Mouse (Mus musculus) kidney, embryonic 16.5 days (tissue): ENCODE results near the gene Zc3h12c. TPM values are rescaled to one million over a fixed set of nuclear protein-coding genes. Genes with fewer than 3 reads are reported as not detected.

Source experiments
- ATAC-seq: fragments of 200-750 bp; cut with Nextera tagmentation; 2 replicates; pipeline ENCODE4 v1.8.0; 2017; ENCODE audit warnings: moderate TSS enrichment; ENCODE audit not compliant: low FRiP score, low TSS enrichment
- H3K27ac ChIP-seq: fragments of 300-500 bp; sonication (generic); 2 replicates; pipeline ENCODE4 v1.5.1; 2014; ENCODE audit warnings: low read length
- H3K27me3 ChIP-seq: fragments of 300-500 bp; sonication (generic); 2 replicates; pipeline ENCODE4 v1.6.1; 2014; ENCODE audit warnings: low read length, control low read depth, mixed read lengths; ENCODE audit not compliant: insufficient read depth
- H3K36me3 ChIP-seq: fragments of 300-500 bp; sonication (generic); 2 replicates; pipeline ENCODE4 v1.6.1; 2014; ENCODE audit warnings: low read length, control low read depth, mixed read lengths; ENCODE audit not compliant: insufficient read depth
- H3K4me1 ChIP-seq: fragments of 300-500 bp; sonication (generic); 2 replicates; pipeline ENCODE4 v1.6.1; 2014; ENCODE audit warnings: low read length, control low read depth, mixed read lengths; ENCODE audit not compliant: insufficient read depth
- H3K4me2 ChIP-seq: fragments of 300-500 bp; sonication (generic); replicated peaks from 2 replicates; pipeline ENCODE4 v1.6.1; 2014; ENCODE audit warnings: low read depth, low read length
- H3K4me3 ChIP-seq: fragments of 300-500 bp; sonication (generic); 2 replicates; pipeline ENCODE4 v1.5.1; 2014; ENCODE audit warnings: mild to moderate bottlenecking, low read length
- H3K9ac ChIP-seq: fragments of 300-500 bp; sonication (generic); replicated peaks from 2 replicates; pipeline ENCODE4 v1.6.1; 2014; ENCODE audit warnings: low read length
- H3K9me3 ChIP-seq: fragments of 300-500 bp; sonication (generic); 2 replicates; pipeline ENCODE4 v1.6.1; 2016; ENCODE audit warnings: low read length, control low read depth
- WGBS: fragments of 180-500 bp; shearing (Covaris S2); extraction: QIAGEN DNeasy Blood & Tissue Kit; methylation state at CpG from one replicate; pipeline ENCODE4 v1.1.7; 2014; 5-methylcytosine and 5-hydroxymethylcytosine counted together
- polyA plus RNA-seq: library from polyadenylated mRNA; unstranded; fragments of >200 nt; fragmentation: Nextera tagmentation; extraction: Ambion mirVana; gene quantifications from 2 replicates; pipeline ENCODE4 v1.2.1, GENCODE M21; 2015

The Zc3h12c gene
- polyA plus RNA-seq, 1 experiment from 2014 or later = 3.0 TPM

GRCm38 (mm10) chr9:52188106-52188505, 19.7 kb upstream of the Zc3h12c start:
- no peak overlapping the region for H3K27ac ChIP-seq

DNA sequence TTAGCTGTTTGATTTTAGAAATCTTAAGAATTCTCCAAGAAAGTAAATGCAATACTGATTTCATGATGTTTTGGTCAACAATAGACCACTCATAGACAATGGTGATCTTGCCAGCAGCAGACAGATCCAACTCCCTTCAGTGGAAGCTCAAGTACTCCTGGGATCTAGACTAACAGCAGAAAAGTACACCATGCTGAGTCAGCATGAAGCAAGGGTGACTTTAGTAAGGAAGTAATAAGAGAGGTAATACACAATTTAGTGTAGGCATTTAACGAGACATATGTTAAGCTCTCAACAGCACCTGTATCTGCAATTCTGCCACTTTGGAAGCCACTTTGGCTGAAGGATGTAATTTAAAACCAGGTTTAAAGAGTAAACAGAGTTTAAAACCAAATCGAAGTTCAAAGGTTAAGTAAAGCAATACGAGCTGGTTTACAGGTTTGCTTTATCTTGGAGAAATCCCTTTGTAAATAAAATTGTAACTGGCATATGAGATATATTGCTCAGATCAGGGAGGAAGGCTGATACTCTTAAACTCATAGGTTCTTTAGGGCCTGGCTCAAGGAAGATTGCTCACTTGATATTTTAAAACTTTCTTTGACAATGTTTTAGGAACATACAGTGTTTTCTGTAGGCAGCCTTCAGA, 18.0 kb upstream of the Zc3h12c start:
- no peak for ATAC-seq
- H3K4me3 ChIP-seq = no peak overlapping the region
- H3K27me3 ChIP-seq = no peaks in the 10 kb centered on the region
- H3K9ac ChIP-seq = no peak overlapping the region
- no peak overlapping the region for H3K27ac ChIP-seq
- no peaks in the 10 kb centered on the region for H3K36me3 ChIP-seq
- peaks cover 2% of the 10 kb centered on the region; the same call in 1 of the 2 replicates for H3K4me1 ChIP-seq
- no peaks in the 10 kb centered on the region for H3K9me3 ChIP-seq
- H3K4me2 ChIP-seq = no peak overlapping the region
- 31% methylated on average over 3 of the region's 3 CpGs for WGBS

More at GRCm38 (mm10) chr9:52188106-52188505, 19.7 kb upstream of the Zc3h12c start:
- Histone ChIP-seq H3K4me2 (no peak overlapping the region), H3K27me3 (no peaks in the 10 kb centered on the region), H3K9ac (no peak overlapping the region), H3K4me1 (no peaks in the 10 kb centered on the region), H3K4me3 (no peak overlapping the region), H3K9me3 (no peaks in the 10 kb centered on the region), H3K36me3 (no peaks in the 10 kb centered on the region)
- no peak for ATAC-seq
- 36% methylated on average over 8 of the region's 8 CpGs for WGBS

DNA sequence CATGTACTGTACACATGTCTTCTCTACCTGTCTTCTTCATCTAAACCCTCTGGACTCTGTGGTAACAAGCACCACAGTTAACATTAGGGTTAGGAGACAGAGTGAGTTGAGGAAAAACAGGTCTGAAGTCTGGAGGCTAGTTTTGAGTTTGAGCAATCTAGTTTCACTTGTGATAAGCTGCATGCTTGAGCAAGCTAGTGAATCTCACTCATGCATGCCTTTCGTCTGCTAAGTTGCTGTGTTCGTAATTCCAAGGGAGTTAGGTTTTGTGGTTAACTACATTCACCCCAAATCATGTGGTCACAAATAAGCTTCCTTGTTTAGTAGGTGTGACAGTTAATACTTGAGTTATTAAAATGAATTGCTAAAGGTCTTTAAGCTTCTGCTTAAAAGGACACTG, 13.0 kb upstream of the Zc3h12c start:
- ATAC-seq = no peak
- 38% methylated on average over 2 of the region's 2 CpGs for WGBS
- H3K27me3 ChIP-seq = no peaks in the 10 kb centered on the region

DNA sequence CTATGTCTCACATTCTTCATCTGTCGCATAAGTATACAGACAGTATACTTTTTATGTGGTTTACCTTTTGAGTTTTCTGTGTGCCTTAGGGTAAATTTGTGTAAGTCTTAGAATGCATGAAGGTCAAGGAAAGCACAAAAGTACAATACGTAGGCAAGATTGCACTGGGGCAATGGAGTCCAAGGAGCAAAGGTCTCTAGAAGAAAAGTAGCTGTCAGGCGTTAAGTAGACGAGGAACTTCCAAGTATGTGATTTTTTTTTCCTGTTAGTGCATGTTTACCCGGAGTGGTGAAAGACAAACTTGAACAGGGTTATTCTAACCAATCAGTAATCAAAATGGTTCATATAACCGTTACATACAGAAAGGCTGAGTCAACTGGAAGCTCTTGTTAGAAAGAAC, 12.5 kb upstream of the Zc3h12c start:
- H3K9ac ChIP-seq = no peak overlapping the region
- no peaks in the 10 kb centered on the region for H3K36me3 ChIP-seq
- H3K27ac ChIP-seq = no peak overlapping the region
- H3K27me3 ChIP-seq = no peaks in the 10 kb centered on the region
- H3K4me3 ChIP-seq = no peak overlapping the region
- no peaks in the 10 kb centered on the region for H3K9me3 ChIP-seq
- no peak for ATAC-seq
- no peak overlapping the region for H3K4me2 ChIP-seq
- WGBS = 80% methylated on average over 6 of the region's 6 CpGs
- peaks cover 4% of the 10 kb centered on the region; the same call in 1 of the 2 replicates for H3K4me1 ChIP-seq

More for the DNA sequence above, 13.0 kb upstream of the Zc3h12c start:
- Histone ChIP-seq H3K27ac (peak overlapping the region; percentile 1; the same call in 1 of the 2 replicates), H3K36me3 (no peaks in the 10 kb centered on the region), H3K4me3 (no peak overlapping the region), H3K9ac (no peak overlapping the region), H3K9me3 (no peaks in the 10 kb centered on the region), H3K4me1 (peaks cover 4% of the 10 kb centered on the region; the same call in 1 of the 2 replicates), H3K4me2 (no peak overlapping the region)

DNA sequence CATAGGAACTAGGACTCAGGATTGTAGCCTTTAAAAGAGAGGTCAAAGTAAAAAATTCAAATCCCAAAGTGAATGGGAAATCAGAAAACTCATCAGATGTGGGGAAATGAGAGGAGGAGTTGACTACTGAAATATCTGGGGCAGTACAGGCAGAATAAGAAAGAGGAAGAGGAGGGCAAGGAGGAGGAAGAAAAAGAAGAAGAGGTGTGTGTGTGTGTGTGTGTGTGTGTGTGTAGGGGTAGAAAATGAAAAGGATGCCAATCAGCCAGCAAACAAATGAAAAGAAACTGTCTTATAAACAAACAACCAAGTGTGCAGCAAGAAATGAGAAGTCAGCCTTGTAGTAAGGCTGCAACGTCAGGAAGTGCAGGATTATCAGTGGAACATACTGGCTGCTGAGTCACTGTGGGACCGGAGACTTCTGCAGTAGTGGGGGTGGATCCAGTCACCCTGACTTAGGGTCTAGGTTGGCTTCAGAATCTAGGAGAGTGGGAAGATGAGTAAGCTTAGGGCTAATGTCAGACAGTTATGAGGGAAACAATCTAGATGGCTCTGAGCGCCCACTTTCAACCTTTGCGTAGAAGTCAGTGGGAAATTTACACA, 7.0 kb upstream of the Zc3h12c start:
- Histone ChIP-seq H3K27me3 (no peaks in the 10 kb centered on the region), H3K4me2 (no peak overlapping the region), H3K9me3 (no peaks in the 10 kb centered on the region), H3K4me1 (no peaks in the 10 kb centered on the region), H3K27ac (no peak overlapping the region), H3K36me3 (no peaks in the 10 kb centered on the region), H3K4me3 (no peak overlapping the region), H3K9ac (no peak overlapping the region)
- WGBS = 79% methylated on average over 4 of the region's 4 CpGs
- no peak for ATAC-seq

DNA sequence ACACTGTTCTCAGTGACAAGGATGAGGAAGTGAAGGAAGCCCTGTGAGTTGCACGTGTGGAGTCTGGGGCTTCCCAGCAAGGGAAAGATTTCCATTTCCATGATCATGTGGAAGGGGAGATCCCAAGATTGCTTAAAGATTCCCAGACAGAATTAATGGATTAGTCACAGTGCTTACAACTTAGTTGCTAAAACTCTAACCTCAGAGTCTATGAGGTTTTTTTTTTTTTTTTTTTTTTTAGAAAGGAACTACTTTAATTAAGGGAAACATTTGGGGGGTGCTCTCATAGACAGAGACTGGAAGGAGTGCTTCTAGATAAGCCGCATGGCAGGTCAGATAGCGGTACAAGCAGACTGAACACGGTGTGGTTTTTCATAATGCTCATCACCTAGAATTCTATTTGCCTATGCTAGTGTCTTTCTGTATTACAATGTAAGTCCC, 6.3 kb upstream of the Zc3h12c start:
- H3K27ac ChIP-seq = no peak overlapping the region
- H3K9ac ChIP-seq = no peak overlapping the region
- WGBS = 81% methylated on average over 4 of the region's 4 CpGs
- H3K4me3 ChIP-seq = no peak overlapping the region
- H3K4me1 ChIP-seq = no peaks in the 10 kb centered on the region
- H3K27me3 ChIP-seq = no peaks in the 10 kb centered on the region
- H3K9me3 ChIP-seq = no peaks in the 10 kb centered on the region
- no peaks in the 10 kb centered on the region for H3K36me3 ChIP-seq
- ATAC-seq = no peak
- H3K4me2 ChIP-seq = no peak overlapping the region

DNA sequence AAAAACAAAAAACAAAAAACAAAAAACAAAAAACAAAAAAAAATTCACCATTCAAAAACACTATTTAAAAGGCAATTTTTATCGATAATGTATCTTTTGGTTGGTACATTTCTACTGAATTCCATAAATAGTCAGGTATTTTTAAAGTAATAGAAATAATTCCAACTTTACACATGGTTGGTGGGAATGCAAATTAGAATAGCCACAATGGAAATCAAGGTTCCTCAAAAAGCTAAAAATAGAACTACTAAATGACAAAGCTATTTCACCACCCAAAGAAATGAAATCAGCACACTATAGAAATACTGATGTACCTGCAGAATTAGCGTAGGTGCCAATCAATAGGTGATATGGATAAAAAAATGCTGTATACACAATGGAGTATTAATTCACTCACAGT, 5.6 kb upstream of the Zc3h12c start:
- no peaks in the 10 kb centered on the region for H3K36me3 ChIP-seq
- H3K27ac ChIP-seq = no peak overlapping the region
- no peak overlapping the region for H3K9ac ChIP-seq
- WGBS = 97% methylated on average over 2 of the region's 2 CpGs
- H3K4me3 ChIP-seq = no peak overlapping the region
- H3K4me2 ChIP-seq = no peak overlapping the region
- H3K4me1 ChIP-seq = peaks cover 3% of the 10 kb centered on the region
- no peak for ATAC-seq
- no peaks in the 10 kb centered on the region for H3K9me3 ChIP-seq
- H3K27me3 ChIP-seq = no peaks in the 10 kb centered on the region

- no peaks in the 10 kb centered on the region for H3K9me3 ChIP-seq
- no peak for ATAC-seq
- no peak overlapping the region for H3K4me2 ChIP-seq
- H3K27ac ChIP-seq = no peak overlapping the region
- peaks cover 6% of the 10 kb centered on the region for H3K4me1 ChIP-seq
- no peak overlapping the region for H3K9ac ChIP-seq
- no peaks in the 10 kb centered on the region for H3K27me3 ChIP-seq
- no peak overlapping the region for H3K4me3 ChIP-seq
- 50% methylated on average over 7 of the region's 7 CpGs for WGBS
- no peaks in the 10 kb centered on the region for H3K36me3 ChIP-seq
Measured at GRCm38 (mm10) chr9:52172550-52172949, 4.2 kb upstream of the Zc3h12c start.

GRCm38 (mm10) chr9:52170671-52171070, 2.3 kb upstream of the Zc3h12c start:
- H3K9me3 ChIP-seq = no peaks in the 10 kb centered on the region
- no peak overlapping the region for H3K27ac ChIP-seq
- WGBS = 84% methylated on average over 6 of the region's 6 CpGs
- H3K4me2 ChIP-seq = no peak overlapping the region
- no peak overlapping the region for H3K9ac ChIP-seq
- peaks cover 16% of the 10 kb centered on the region for H3K4me1 ChIP-seq
- H3K27me3 ChIP-seq = no peaks in the 10 kb centered on the region
- no peak for ATAC-seq
- no peak overlapping the region for H3K4me3 ChIP-seq
- H3K36me3 ChIP-seq = no peaks in the 10 kb centered on the region

GRCm38 (mm10) chr9:52170131-52170530, 1.8 kb upstream of the Zc3h12c start:
- Histone ChIP-seq H3K9me3 (no peaks in the 10 kb centered on the region), H3K4me1 (peaks cover 19% of the 10 kb centered on the region), H3K4me3 (no peak overlapping the region), H3K36me3 (no peaks in the 10 kb centered on the region), H3K9ac (no peak overlapping the region), H3K27ac (no peak overlapping the region), H3K4me2 (no peak overlapping the region), H3K27me3 (no peaks in the 10 kb centered on the region)
- ATAC-seq = no peak
- WGBS = 82% methylated on average over 3 of the region's 3 CpGs
